Mouse (Mus musculus): ENCODE results near the gene Fam81a.

The Fam81a gene

GRCm38 (mm10) chr9:70142460-70142859 is at the start of gene Fam81a:
Fam81a (minus strand) TSS chr9:70142560.
- DNase-seq (ENCODE audit: low read depth, low spot score), result no peak

GRCm38 (mm10) chr9:70182639-70183038 is 40.3 kb upstream of the Fam81a start:
- no peak for DNase-seq (ENCODE audit: low read depth, low spot score)

- no peak for DNase-seq (ENCODE audit: low read depth, low spot score)
These were observed 39.4 kb upstream of the Fam81a start for GRCm38 (mm10) chr9:70181719-70182118.

- no peak for DNase-seq (ENCODE audit: low read depth, low spot score)
These were observed 33.9 kb upstream of the Fam81a start for GRCm38 (mm10) chr9:70176291-70176690.

- DNase-seq (ENCODE audit: low read depth, low spot score), result no peak
These were observed 32.5 kb upstream of the Fam81a start for GRCm38 (mm10) chr9:70174896-70175295.

- no peak for DNase-seq (ENCODE audit: low read depth, low spot score)
These were observed 32.0 kb upstream of the Fam81a start for GRCm38 (mm10) chr9:70174291-70174848.

GRCm38 (mm10) chr9:70168973-70169372 is 26.6 kb upstream of the Fam81a start:
- DNase-seq (ENCODE audit: low read depth, low spot score), result peak; percentile 43

GRCm38 (mm10) chr9:70160071-70160470 is 17.7 kb upstream of the Fam81a start:
- no peak for DNase-seq (ENCODE audit: low read depth, low spot score)

GRCm38 (mm10) chr9:70147618-70148017 is 5.3 kb upstream of the Fam81a start:
- no peak for DNase-seq (ENCODE audit: low read depth, low spot score)

- DNase-seq (ENCODE audit: low read depth, low spot score), result no peak
These were observed 3.1 kb upstream of the Fam81a start for GRCm38 (mm10) chr9:70145426-70145825.

GRCm38 (mm10) chr9:70143326-70143725 is 966 bp upstream of the Fam81a start:
- DNase-seq (ENCODE audit: low read depth, low spot score), result no peak

GRCm38 (mm10) chr9:70141885-70142326 is 454 bp downstream of the Fam81a start:
- no peak for DNase-seq (ENCODE audit: low read depth, low spot score)

- peak; percentile 57 for DNase-seq (ENCODE audit: low read depth, low spot score)
These were observed 1.2 kb downstream of the Fam81a start for GRCm38 (mm10) chr9:70140871-70141796.

- peak; percentile 54 for DNase-seq (ENCODE audit: low read depth, low spot score)
These were observed 2.0 kb downstream of the Fam81a start for GRCm38 (mm10) chr9:70140340-70140739.

GRCm38 (mm10) chr9:70139331-70139885 is 3.0 kb downstream of the Fam81a start:
- DNase-seq (ENCODE audit: low read depth, low spot score), result no peak

GRCm38 (mm10) chr9:70138511-70138910 is 3.8 kb downstream of the Fam81a start:
- DNase-seq (ENCODE audit: low read depth, low spot score), result no peak

- DNase-seq (ENCODE audit: low read depth, low spot score), result no peak
These were observed 4.4 kb downstream of the Fam81a start for GRCm38 (mm10) chr9:70137991-70138390.

- DNase-seq (ENCODE audit: low read depth, low spot score), result no peak
These were observed 7.2 kb downstream of the Fam81a start for GRCm38 (mm10) chr9:70135186-70135585.

GRCm38 (mm10) chr9:70134716-70135115 is 7.6 kb downstream of the Fam81a start:
- DNase-seq (ENCODE audit: low read depth, low spot score), result no peak

- no peak for DNase-seq (ENCODE audit: low read depth, low spot score)
These were observed 8.1 kb downstream of the Fam81a start for GRCm38 (mm10) chr9:70134215-70134614.

- DNase-seq (ENCODE audit: low read depth, low spot score), result no peak
These were observed 11.6 kb downstream of the Fam81a start for GRCm38 (mm10) chr9:70130786-70131185.

- DNase-seq (ENCODE audit: low read depth, low spot score), result no peak
These were observed 30.5 kb downstream of the Fam81a start for GRCm38 (mm10) chr9:70111869-70112286.

GRCm38 (mm10) chr9:70110871-70111270 is 31.5 kb downstream of the Fam81a start:
- DNase-seq (ENCODE audit: low read depth, low spot score), result no peak

Measured in CD4-positive, CD25-positive, alpha-beta regulatory T cell, adult 2 months (primary cell).